Mouse (Mus musculus): ENCODE results near the gene Pex10. TPM values are rescaled to one million over a fixed set of nuclear protein-coding genes. Genes with fewer than 3 reads are reported as not detected.

Gene Pex10
- total RNA-seq (2023), result 9.3 TPM

GRCm38 (mm10) chr4:155066834-155067522 lies at the start of gene Pex10:
Pex10 (plus strand) TSS chr4:155067016.

DNA sequence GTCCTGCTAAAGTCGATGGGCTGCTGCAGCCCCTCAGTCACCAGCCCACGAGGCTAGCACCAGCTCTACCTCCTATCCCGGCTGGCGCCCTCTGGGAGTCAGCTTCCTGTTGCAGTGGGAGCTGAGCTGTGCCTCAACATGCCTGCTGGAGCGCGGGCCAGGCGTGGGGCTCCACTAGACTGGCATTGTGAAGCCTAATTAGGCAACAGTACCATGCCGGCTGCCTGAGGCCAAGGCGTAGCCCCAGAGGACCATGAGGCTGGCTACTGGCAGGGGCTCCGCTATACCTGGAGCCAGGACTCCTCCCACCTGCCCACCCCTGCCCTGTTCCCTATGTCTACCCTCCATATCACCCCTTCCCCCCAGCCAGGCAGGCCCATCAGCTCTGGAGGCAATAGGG lies 10.1 kb upstream of the Pex10 start, which contains the start of gene Plch2:
Gene Plch2 (minus strand): TSS at position 61 of the 400 bp plus-strand sequence.

GRCm38 (mm10) chr4:155086108-155087024 lies 19.6 kb downstream of the Pex10 start, which contains the start of the genes Rer1 and Morn1:
Rer1 (minus strand) TSS chr4:155086382.
Morn1 (plus strand) TSS chr4:155086577.

Other genes with a start within 250 kb of the Pex10 start
- gene Ttc34, start 229.6 kb upstream of the Pex10 start, total RNA-seq (2023), result not detected
- gene Mmel1, start 197.4 kb upstream of the Pex10 start, total RNA-seq (2023), result not detected
- gene Fam213b, start 167.9 kb upstream of the Pex10 start, total RNA-seq (2023), result 1.3 TPM
- gene Tnfrsf14, start 138.5 kb upstream of the Pex10 start, total RNA-seq (2023), result 120 TPM
- 1.2 TPM for gene Hes5, start 106.1 kb upstream of the Pex10 start, total RNA-seq (2023)
- gene Pank4, start 102.9 kb upstream of the Pex10 start, total RNA-seq (2023), result 115 TPM
- 0.59 TPM for gene Plch2, start 10.2 kb upstream of the Pex10 start, total RNA-seq (2023)
- gene Rer1, start 19.4 kb downstream of the Pex10 start, total RNA-seq (2023), result 57.2 TPM
- 3.1 TPM for gene Morn1, start 19.6 kb downstream of the Pex10 start, total RNA-seq (2023)
- 167 TPM for gene Ski, start 155.6 kb downstream of the Pex10 start, total RNA-seq (2023)
- 40.8 TPM for gene Faap20, start 182.8 kb downstream of the Pex10 start, total RNA-seq (2023)